In the genomic region with DNA sequence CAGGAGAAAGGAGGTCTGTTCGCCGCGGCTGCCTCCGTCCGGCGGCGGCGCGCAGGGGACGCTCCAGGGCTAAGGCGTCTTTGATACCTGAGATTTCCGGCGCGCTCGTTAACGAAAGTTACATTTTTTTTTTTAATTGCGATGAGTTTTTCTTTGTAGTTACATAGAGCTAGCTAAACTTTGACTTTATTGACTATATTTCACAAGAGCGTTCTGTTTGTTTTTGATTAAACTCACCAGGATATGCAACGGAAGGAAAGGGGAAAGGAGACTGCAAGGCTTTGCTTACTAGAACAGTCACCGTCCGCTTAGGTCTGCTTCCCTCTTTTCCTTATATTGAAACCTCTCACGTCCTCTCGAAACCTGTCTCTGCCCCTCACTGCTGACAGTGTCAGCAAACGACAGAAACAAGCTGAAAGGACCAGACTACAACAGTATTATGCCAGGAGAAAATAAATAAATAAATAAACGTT, we compare ENCODE assay signal across 8 mouse cellular contexts. TPM values are rescaled to one million over a fixed set of nuclear protein-coding genes. Genes with fewer than 3 reads are reported as not detected.
DNase-seq lines count a peak whose midpoint lies in the region; ATAC-seq and TF ChIP-seq lines count a peak whose summit lies in the region.

A gene (minus strand): TSS at position 25 of the 473 bp plus-strand sequence.

- H3K36me3 ChIP-seq in ES-Bruce4 (ENCODE audit: control insufficient read depth, insufficient read depth, low read length, poor library complexity, severe bottlenecking), result no peaks in the 10 kb centered on the region
- H3K36me3 ChIP-seq in forebrain, embryonic 16.5 days (ENCODE audit: control insufficient read depth, insufficient read depth), result no peaks in the 10 kb centered on the region
- no peaks in the 10 kb centered on the region for H3K36me3 ChIP-seq in hindbrain, postnatal 0 days (ENCODE audit: insufficient read depth, low read length)

- no peaks in the 10 kb centered on the region for H3K27me3 ChIP-seq in ES-Bruce4 (ENCODE audit: control insufficient read depth, insufficient read depth, low read length, poor library complexity, severe bottlenecking)
- H3K27me3 ChIP-seq in forebrain, embryonic 16.5 days (replicated peaks; ENCODE audit: control insufficient read depth, insufficient read depth, low read length), result no peaks in the 10 kb centered on the region
- H3K27me3 ChIP-seq in hindbrain, postnatal 0 days (ENCODE audit: insufficient read depth, low read length), result no peaks in the 10 kb centered on the region

- DNase-seq in frontal cortex, adult 2 months (ENCODE audit: extremely low spot score in 1 of 2, low spot score in 1 of 2), result no peak
- no peak for DNase-seq in frontal cortex, postnatal 25 days (ENCODE audit: low spot score in 2 of 2)
- peak; percentile 48 for DNase-seq in hindbrain, postnatal 0 days (ENCODE audit: low spot score)
- peak; percentile 66 for DNase-seq in lung, postnatal 14 days
- no peak for DNase-seq in Muller cell, postnatal 12 days (ENCODE audit: inconsistent ontology term)
- no peak for DNase-seq in cerebellum, adult 11-12 months

- no peak for TF ChIP-seq POLR2A in ES-Bruce4 (IDR thresholded peaks at IDR 0.05; ENCODE audit: insufficient read depth, low read length)

- no peaks in the 10 kb centered on the region for H3K4me1 ChIP-seq in ES-Bruce4 (ENCODE audit: control insufficient read depth, insufficient read depth, low read length)
- H3K4me1 ChIP-seq in forebrain, embryonic 16.5 days (replicated peaks; ENCODE audit: control insufficient read depth, insufficient read depth, low read length), result peaks cover 15% of the 10 kb centered on the region
- no peaks in the 10 kb centered on the region for H3K4me1 ChIP-seq in hindbrain, postnatal 0 days (ENCODE audit: insufficient read depth, low read length)

- peak within 1 kb of the TSS; percentile 80 for H3K4me3 ChIP-seq in ES-Bruce4 (ENCODE audit: low read depth, low read length)
- peak within 1 kb of the TSS; percentile 93 for H3K4me3 ChIP-seq in forebrain, embryonic 16.5 days (replicated peaks; ENCODE audit: low read length)
- H3K4me3 ChIP-seq in hindbrain, postnatal 0 days (ENCODE audit: low read length), result peak within 1 kb of the TSS; percentile 76

- 0% methylated on average over 25 of the region's 25 CpGs for WGBS in forebrain, embryonic 16.5 days
- WGBS in hindbrain, postnatal 0 days, result 0% methylated on average over 25 of the region's 25 CpGs

- no peak for TF ChIP-seq CTCF in ES-Bruce4 (IDR thresholded peaks at IDR 0.05; ENCODE audit: low read depth, low read length)
- TF ChIP-seq CTCF in hindbrain, postnatal 0 days (IDR thresholded peaks at IDR 0.05; ENCODE audit: low read depth), result no peak; the same call in 1 of the 2 replicates

- H3K9ac ChIP-seq in ES-Bruce4 (ENCODE audit: low read depth, poor library complexity, severe bottlenecking), result peak within 1 kb of the TSS; percentile 80
- peak within 1 kb of the TSS; percentile 97 for H3K9ac ChIP-seq in forebrain, embryonic 16.5 days (replicated peaks; ENCODE audit: low read depth, low read length)
- peak within 1 kb of the TSS; percentile 77 for H3K9ac ChIP-seq in hindbrain, postnatal 0 days (replicated peaks; ENCODE audit: low read length)

- TF ChIP-seq EP300 in ES-Bruce4 (IDR thresholded peaks at IDR 0.05; ENCODE audit: insufficient read depth, low read depth, low read length), result no peak

- peak within 1 kb of the TSS; percentile 46 for H3K27ac ChIP-seq in ES-Bruce4 (ENCODE audit: insufficient read depth, low read length)
- H3K27ac ChIP-seq in forebrain, embryonic 16.5 days (ENCODE audit: low read length), result peak within 1 kb of the TSS; percentile 99
- H3K27ac ChIP-seq in hindbrain, postnatal 0 days, result peak within 1 kb of the TSS; percentile 91

- no peaks in the 10 kb centered on the region for H3K9me3 ChIP-seq in ES-Bruce4 (replicated peaks; ENCODE audit: control insufficient read depth, insufficient read depth, low read length, poor library complexity, severe bottlenecking)
- H3K9me3 ChIP-seq in forebrain, embryonic 16.5 days (ENCODE audit: control insufficient read depth, low read length), result no peaks in the 10 kb centered on the region
- no peaks in the 10 kb centered on the region for H3K9me3 ChIP-seq in hindbrain, postnatal 0 days (ENCODE audit: low read length)

- ATAC-seq in forebrain, embryonic 16.5 days, result no peak
- ATAC-seq in hindbrain, postnatal 0 days, result no peak

- H3K4me2 ChIP-seq in forebrain, embryonic 16.5 days (ENCODE audit: low read length), result peak within 1 kb of the TSS; percentile 89
- H3K4me2 ChIP-seq in hindbrain, postnatal 0 days (ENCODE audit: low read depth, low read length), result peak within 1 kb of the TSS; percentile 95

RNA-seq across cellular contexts. Expression of the gene that starts here (rescaled TPM):
- polyA plus RNA-seq in frontal cortex, adult 2 months (2012; rRNA removed), result 57.9 and 65.7 TPM in 2 replicates
- 133 and 144 TPM in 2 replicates for polyA plus RNA-seq in ES-Bruce4 (2011; ENCODE audit: insufficient read depth, insufficient read length, low read depth, missing spikeins)
- polyA plus RNA-seq in forebrain, embryonic 16.5 days (2015; fragmentation: Nextera tagmentation; extraction: Ambion mirVana), result 132 and 139 TPM in 2 replicates
- 106 and 118 TPM in 2 replicates for total RNA-seq in hindbrain, postnatal 0 days (2014; rRNA removed)
- 81.2 and 82.5 TPM in 2 replicates for polyA plus RNA-seq in hindbrain, postnatal 0 days (2015; fragmentation: Nextera tagmentation; extraction: Ambion mirVana)

Comparison
In these comparisons a context has a peak if more than half of its experiments do, and no peak if none do; other contexts are left out.
1. DNase-seq: peak in hindbrain, postnatal 0 days (single experiment) and lung, postnatal 14 days (single experiment); none in frontal cortex, adult 2 months (0 of 2), frontal cortex, postnatal 25 days (0 of 2), Muller cell, postnatal 12 days (single experiment) and cerebellum, adult 11-12 months (single experiment).
2. H3K27ac ChIP-seq: peak in every context shown above with its lines; median percentile 99 in forebrain, embryonic 16.5 days; 91 in hindbrain, postnatal 0 days; 46 in ES-Bruce4.
3. Peak in every context shown above with its lines, with median percentiles within 50 percentile points of each other: H3K4me3 ChIP-seq and H3K9ac ChIP-seq.